Mouse (Mus musculus): ENCODE results near the gene Pbx3. TPM values are rescaled to one million over a fixed set of nuclear protein-coding genes. Genes with fewer than 3 reads are reported as not detected.

Gene Pbx3
- polyA plus RNA-seq, 1 experiment from 2014 or later = 61.0 TPM

Other genes with a start within 250 kb of the Pbx3 start
- gene Mapkap1, start 33.6 kb upstream of the Pbx3 start, polyA plus RNA-seq (2016; fragmentation: Nextera tagmentation; extraction: Ambion mirVana) = 109 and 110 TPM in 2 replicates

Measured in forebrain, embryonic 12.5 days (tissue).